Mouse (Mus musculus) limb, embryonic 11.5 days (tissue): Measurements from ENCODE around the gene Trpd52l3. TPM values are rescaled to one million over a fixed set of nuclear protein-coding genes. Genes with fewer than 3 reads are reported as not detected.

Experiments
- ATAC-seq: fragments of 200-750 bp; cut with Nextera tagmentation; 2 replicates; pipeline ENCODE4 v1.8.0; 2017; ENCODE audit warnings: low read depth; ENCODE audit not compliant: insufficient number of reproducible peaks, low FRiP score, low TSS enrichment
- DNase-seq: peaks from one replicate; pipeline ENCODE4 v3.0.0-alpha.2; 2015; ENCODE audit warnings: low spot score
- H3K27ac ChIP-seq: fragments of 300-500 bp; sonication (generic); replicated peaks from 2 replicates; pipeline ENCODE4 v1.5.1; 2014; ENCODE audit warnings: low read depth, mild to moderate bottlenecking, low read length
- H3K27me3 ChIP-seq: fragments of 300-500 bp; sonication (generic); 2 replicates; pipeline ENCODE4 v1.6.1; 2014; ENCODE audit warnings: mild to moderate bottlenecking, low read length, mixed read lengths; ENCODE audit not compliant: control insufficient read depth, insufficient read depth
- H3K36me3 ChIP-seq: fragments of 300-500 bp; sonication (generic); 2 replicates; pipeline ENCODE4 v1.6.1; 2014; ENCODE audit warnings: mild to moderate bottlenecking, low read length, moderate library complexity, mixed read lengths; ENCODE audit not compliant: control insufficient read depth, insufficient read depth
- H3K4me1 ChIP-seq: fragments of 300-500 bp; sonication (generic); 2 replicates; pipeline ENCODE4 v1.6.1; 2014; ENCODE audit warnings: low read length, mixed read lengths; ENCODE audit not compliant: control insufficient read depth, insufficient read depth
- H3K4me2 ChIP-seq: fragments of 300-500 bp; sonication (generic); 2 replicates; pipeline ENCODE4 v1.6.1; 2014; ENCODE audit warnings: low read depth, mild to moderate bottlenecking, moderate library complexity; ENCODE audit not compliant: severe bottlenecking
- H3K4me3 ChIP-seq: fragments of 300-500 bp; sonication (generic); 2 replicates; pipeline ENCODE4 v1.5.1; 2014; ENCODE audit warnings: low read depth, low read length
- H3K9ac ChIP-seq: fragments of 300-500 bp; sonication (generic); 2 replicates; pipeline ENCODE4 v1.6.1; 2014; ENCODE audit warnings: mild to moderate bottlenecking, low read length
- H3K9me3 ChIP-seq: fragments of 300-500 bp; sonication (generic); 2 replicates; pipeline ENCODE4 v1.6.1; 2016; ENCODE audit warnings: low read length; ENCODE audit not compliant: control insufficient read depth
- WGBS: fragments of 180-500 bp; shearing (Covaris S2); extraction: QIAGEN DNeasy Blood & Tissue Kit; methylation state at CpG from one replicate; pipeline ENCODE4 v1.1.7; 2014; 5-methylcytosine and 5-hydroxymethylcytosine counted together
- polyA plus RNA-seq: library from polyadenylated mRNA; unstranded; fragments of >200 nt; fragmentation: Nextera tagmentation; extraction: Ambion mirVana; gene quantifications from 2 replicates; pipeline ENCODE4 v1.2.1, GENCODE M21; 2014

Gene Trpd52l3
- polyA plus RNA-seq, 1 experiment from 2014 or later = not detected

DNA sequence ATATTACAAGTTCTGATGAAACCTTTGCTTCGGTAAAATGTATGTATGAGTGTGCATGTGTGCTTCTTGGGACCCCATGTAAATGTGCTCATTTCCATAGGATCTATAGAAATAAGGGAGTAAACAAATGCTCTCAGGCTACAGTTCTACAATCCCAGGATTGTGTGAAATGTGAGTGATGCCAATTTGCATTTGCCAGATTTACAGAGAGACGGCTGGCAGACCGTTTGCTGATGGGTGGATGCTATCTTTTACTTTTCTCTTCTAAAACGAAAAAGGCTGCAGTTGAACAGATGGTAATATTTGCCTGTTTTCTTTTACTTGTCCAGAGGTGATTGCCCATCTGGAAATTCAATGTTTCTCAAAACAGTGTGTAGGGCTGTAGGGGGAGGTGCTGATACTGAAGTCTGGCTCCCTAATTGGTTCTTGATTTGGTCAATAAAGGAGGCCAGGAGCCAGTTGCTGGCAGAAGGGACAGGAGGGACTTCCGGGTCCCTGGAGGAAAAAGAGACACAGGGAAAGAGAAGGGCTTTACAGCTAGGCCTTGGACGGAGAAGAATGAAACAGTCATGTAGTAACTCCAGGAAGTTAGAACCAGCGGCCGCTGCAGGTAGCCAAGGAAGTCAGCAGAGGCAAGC, 24.0 kb upstream of the Trpd52l3 start:
- H3K9me3 ChIP-seq = no peaks in the 10 kb centered on the region
- whole genome bisulfite sequencing = 72% methylated on average over 8 of the region's 8 CpGs
- H3K27me3 ChIP-seq = no peaks in the 10 kb centered on the region
- no peak overlapping the region for H3K4me2 ChIP-seq
- no peak overlapping the region for H3K4me3 ChIP-seq
- H3K4me1 ChIP-seq = no peaks in the 10 kb centered on the region
- no peak for DNase-seq
- H3K27ac ChIP-seq = no peak overlapping the region
- no peaks in the 10 kb centered on the region for H3K36me3 ChIP-seq
- ATAC-seq = no peak
- no peak overlapping the region for H3K9ac ChIP-seq

DNA sequence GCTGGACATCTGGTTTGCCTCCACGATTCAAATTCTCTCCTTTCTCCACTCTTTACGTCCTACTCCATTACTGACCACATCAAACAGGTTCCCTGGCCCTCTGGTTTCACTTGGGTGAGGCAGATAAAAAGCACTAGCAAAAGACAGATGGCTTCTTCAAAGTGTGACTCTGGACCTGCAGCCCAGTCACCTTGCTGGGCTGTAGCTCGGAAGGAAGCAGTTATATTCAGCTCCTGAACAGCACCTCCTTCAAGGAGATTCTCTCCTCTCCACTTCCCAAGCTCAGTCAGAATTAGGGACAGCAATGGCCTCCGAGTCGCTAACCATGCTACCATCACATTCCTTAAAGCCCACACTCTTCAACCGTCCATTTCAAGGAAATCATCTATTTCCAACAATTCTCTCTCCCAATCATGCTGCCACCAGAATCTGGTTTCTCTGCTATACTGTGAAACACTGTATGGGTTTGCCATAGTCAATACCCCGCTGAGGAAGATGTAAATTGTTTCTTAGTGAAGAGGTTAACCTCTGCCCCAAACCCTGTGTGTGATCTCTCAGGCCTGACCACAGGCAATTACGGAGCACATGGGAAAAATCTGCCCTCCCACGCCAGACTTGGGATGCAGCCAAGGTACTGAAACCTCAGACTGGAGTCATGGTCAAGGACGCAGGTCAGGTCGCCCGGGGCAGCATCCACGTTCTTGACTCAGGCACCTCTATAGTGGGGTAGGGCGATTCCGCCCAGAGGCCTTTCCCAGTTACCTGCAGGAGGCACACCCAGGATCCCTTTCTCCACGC, 19.2 kb upstream of the Trpd52l3 start:
- Histone ChIP-seq H3K9me3 (no peaks in the 10 kb centered on the region), H3K36me3 (no peaks in the 10 kb centered on the region), H3K27me3 (no peaks in the 10 kb centered on the region), H3K9ac (no peak overlapping the region), H3K4me1 (no peaks in the 10 kb centered on the region), H3K4me2 (no peak overlapping the region), H3K4me3 (no peak overlapping the region), H3K27ac (no peak overlapping the region)
- WGBS = 75% methylated on average over 16 of the region's 16 CpGs
- ATAC-seq (no peak), DNase-seq (no peak)

DNA sequence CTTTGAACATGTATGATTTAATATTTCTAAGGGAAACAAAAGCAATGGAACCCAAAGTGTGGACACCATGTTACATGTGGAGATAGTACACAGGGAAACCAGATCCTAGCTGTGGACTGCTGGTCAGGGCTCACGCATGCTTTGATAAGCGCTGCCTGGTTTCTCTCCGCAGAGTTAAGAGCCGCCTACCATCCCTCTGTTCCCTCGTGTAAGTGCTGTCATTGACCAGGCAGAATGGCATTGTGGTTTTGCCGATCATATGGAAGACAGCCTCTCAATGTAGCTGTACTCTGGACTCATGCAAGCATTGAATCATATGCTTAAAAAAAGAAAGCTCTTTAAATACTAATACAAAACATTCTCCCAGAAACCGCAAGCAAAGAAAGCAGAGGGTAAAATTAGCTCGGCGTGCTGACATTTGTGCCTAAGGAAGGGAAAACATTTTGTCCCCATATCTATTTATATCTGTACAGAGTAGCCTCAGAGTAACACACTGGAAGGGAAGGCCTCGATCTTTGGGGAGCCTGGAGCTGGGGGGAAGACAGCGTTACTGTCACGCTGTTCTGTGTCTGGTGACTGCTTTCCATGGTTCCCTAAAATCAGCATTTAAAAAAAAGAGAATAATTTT, 17.0 kb upstream of the Trpd52l3 start:
- Histone ChIP-seq H3K36me3 (no peaks in the 10 kb centered on the region), H3K9ac (no peak overlapping the region), H3K4me1 (no peaks in the 10 kb centered on the region), H3K4me3 (no peak overlapping the region), H3K9me3 (no peaks in the 10 kb centered on the region), H3K27ac (no peak overlapping the region), H3K27me3 (no peaks in the 10 kb centered on the region), H3K4me2 (no peak overlapping the region)
- ATAC-seq = no peak
- whole genome bisulfite sequencing = 92% methylated on average over 12 of the region's 12 CpGs
- no peak for DNase-seq

DNA sequence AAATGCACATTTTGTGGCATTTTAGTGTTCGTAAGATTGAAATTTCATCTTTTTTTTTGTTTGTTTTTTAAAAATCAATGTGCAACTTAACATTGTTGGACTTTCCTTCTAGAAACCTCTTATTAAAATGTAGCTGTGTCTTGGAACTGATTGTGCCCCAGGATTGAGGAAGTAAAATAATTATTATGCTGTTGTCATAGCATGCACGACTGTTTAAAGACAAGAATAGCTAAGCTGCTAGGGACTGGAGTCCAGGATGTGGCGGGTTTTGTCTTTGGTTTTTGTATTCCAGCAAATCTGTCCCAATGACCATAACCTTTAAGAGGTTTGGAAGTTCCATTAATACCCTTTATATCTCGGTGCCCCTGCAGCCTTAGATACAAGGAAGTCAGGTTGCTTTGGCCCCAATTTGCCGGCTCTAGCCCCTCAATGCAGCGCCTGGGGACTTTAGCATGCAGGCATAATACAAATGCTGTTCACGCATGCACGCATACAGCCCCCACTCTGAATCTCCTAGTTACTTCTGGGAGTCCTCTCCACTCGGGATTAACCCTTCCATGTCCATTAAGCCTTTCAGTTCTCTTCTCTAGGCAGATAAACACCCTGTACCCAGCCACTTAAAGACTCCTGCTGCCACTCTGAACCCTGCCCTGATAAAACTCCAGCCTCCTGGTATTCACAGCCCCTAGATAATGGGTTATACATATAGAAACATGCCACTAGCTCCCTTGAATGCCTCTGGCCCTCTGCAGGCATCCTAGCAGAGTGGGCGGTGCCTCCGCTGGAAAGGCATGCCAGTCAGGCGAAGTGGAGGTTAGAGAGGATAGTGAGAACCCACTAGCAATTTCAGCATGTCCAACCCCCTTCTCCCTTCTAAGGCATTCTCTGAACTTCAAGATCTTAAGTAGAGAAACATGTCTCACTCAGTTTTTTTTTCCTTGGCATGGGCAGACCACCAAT, 2.9 kb upstream of the Trpd52l3 start:
- 76% methylated on average over 12 of the region's 12 CpGs for WGBS
- ATAC-seq = no peak
- DNase-seq = no peak
- Histone ChIP-seq H3K4me3 (no peak overlapping the region), H3K36me3 (no peaks in the 10 kb centered on the region), H3K9me3 (no peaks in the 10 kb centered on the region), H3K27me3 (no peaks in the 10 kb centered on the region), H3K27ac (no peak overlapping the region), H3K4me2 (no peak overlapping the region), H3K9ac (no peak overlapping the region), H3K4me1 (no peaks in the 10 kb centered on the region)

DNA sequence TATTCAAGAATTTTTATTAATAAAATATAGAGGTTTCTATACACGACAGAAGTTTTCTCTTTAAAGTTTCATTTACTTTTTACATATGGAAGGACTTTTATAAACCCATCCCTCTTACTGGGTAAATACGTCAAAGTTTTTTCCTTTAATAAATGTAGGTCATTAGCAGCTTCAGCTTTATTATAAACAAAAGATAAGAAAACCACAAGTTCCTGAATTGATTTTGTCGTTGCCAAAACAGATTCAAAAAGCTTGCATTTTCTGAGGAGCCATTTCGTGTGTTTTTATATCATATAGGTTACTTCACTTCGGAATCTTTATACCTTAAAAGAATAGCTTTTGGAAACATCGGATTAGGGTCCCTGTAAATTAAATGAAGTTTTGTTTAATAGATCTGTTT, 2.0 kb upstream of the Trpd52l3 start:
- no peak for DNase-seq

DNA sequence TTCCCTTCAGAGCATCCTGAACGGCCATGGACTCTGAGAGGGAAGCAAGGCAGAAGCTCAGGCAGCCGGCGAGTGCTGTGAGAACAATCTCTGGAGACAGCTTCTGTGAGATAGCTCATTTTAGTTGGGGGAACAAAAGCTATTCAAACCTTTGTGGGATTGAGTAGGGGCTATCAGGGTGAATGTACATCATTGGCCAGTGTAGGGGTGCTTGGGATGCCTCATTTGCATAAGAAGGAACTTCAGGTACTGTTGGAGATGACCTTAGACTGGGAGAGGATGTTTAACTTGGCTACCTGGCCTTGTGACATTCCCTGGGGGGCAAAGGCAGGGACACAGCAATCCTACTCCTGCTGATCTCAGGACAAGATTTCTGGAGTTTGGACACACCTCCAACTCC, 2.8 kb downstream of the Trpd52l3 start:
- DNase-seq (no peak), ATAC-seq (no peak)
- H3K4me2 ChIP-seq = no peak overlapping the region
- no peaks in the 10 kb centered on the region for H3K9me3 ChIP-seq
- no peaks in the 10 kb centered on the region for H3K4me1 ChIP-seq
- no peak overlapping the region for H3K4me3 ChIP-seq
- H3K9ac ChIP-seq = no peak overlapping the region
- H3K27ac ChIP-seq = no peak overlapping the region
- 79% methylated on average over 3 of the region's 3 CpGs for WGBS
- no peaks in the 10 kb centered on the region for H3K27me3 ChIP-seq
- H3K36me3 ChIP-seq = no peaks in the 10 kb centered on the region

More for the DNA sequence above, 2.0 kb upstream of the Trpd52l3 start:
- 88% methylated on average over 6 of the region's 6 CpGs for WGBS
- Histone ChIP-seq H3K9ac (no peak overlapping the region), H3K27me3 (no peaks in the 10 kb centered on the region), H3K36me3 (no peaks in the 10 kb centered on the region), H3K4me1 (no peaks in the 10 kb centered on the region), H3K4me3 (no peak overlapping the region), H3K9me3 (no peaks in the 10 kb centered on the region), H3K27ac (no peak overlapping the region), H3K4me2 (no peak overlapping the region)
- ATAC-seq = no peak

DNA sequence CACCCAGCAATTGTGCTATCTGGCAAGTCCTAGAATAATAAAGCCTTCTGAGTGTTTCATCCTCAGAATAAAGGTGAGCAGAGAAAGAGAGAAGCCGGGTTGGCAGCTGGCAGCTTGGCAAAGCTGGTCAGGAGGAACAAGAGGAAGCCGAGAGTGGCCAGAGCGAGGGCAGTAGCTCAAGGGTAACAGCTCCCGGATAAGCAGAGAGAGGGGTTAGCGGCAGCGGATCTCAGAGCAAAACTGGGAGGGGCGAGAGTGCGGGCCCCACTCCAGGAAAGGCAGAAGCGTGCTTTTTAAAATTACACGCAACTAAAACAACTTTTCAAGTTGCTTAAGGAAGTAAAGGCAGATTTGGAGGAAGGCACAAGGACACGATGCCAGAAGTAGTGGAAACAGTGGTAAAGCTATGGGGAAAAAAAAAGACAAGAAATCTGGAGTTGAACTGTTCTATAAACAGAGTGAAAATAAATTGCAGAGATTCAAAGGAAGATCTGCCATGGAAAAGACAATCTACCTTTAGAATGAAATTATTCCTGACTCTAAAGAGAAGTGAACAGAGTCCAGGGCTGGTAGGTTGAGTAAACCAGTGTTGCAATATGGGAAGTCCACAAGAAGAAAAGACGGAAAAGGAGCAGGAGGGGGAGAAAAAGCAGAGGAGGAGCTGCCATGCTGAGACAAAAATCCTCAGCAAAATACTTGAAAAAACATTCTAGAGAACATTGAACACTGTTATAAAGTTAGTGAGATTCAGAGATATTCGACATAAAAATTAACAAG, 7.1 kb downstream of the Trpd52l3 start:
- Histone ChIP-seq H3K36me3 (no peaks in the 10 kb centered on the region), H3K4me3 (no peak overlapping the region), H3K27me3 (no peaks in the 10 kb centered on the region), H3K27ac (no peak overlapping the region), H3K4me1 (no peaks in the 10 kb centered on the region), H3K4me2 (no peak overlapping the region), H3K9ac (no peak overlapping the region), H3K9me3 (no peaks in the 10 kb centered on the region)
- no peak for DNase-seq
- WGBS = 76% methylated on average over 13 of the region's 13 CpGs
- no peak for ATAC-seq
